Mouse (Mus musculus) ovary, postnatal 36 days (tissue): Measurements from ENCODE around the gene Epb41l2.

Experiments
- DNase-seq: peaks from one replicate; pipeline ENCODE4 v3.0.0; 2022; ENCODE audit warnings: low spot score, mixed read lengths

Epb41l2 gene

DNA sequence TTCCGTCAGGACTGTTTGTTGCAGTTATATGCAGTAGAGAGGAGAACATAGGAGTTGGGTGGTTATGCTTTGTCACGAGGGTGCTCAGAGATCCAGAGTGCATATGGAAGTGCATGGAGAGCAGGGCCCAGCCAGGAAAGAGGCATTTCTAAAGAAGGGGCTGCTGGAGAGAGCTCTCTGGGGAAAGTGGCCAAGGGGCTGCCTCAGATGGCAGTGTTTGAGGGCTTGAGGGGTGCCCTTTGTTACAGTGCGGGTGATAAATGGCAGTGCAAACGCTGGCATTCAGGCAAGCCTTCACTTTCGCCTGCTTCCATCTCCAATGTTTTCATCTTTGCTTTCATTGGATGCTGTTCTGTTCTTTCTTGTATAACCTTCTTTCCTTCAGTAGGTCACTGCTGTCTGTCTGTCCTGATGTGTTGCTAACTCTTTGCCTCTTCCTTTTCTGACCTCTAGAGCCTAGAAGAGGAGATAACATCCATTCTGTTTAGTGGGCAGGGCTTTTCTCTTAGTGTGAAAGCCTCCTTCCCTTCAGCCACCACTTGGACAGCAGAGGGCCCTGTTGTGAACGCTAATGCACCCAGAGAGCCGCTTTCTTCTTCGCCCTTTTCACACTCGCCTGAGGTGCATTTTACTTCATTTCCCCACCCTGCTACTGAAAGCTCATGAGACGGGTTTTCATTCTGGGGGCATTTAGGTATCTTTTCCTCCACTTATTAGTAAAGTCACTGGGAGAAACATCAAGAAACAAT, 139.9 kb downstream of the Epb41l2 start:
- DNase-seq, result no peak

DNA sequence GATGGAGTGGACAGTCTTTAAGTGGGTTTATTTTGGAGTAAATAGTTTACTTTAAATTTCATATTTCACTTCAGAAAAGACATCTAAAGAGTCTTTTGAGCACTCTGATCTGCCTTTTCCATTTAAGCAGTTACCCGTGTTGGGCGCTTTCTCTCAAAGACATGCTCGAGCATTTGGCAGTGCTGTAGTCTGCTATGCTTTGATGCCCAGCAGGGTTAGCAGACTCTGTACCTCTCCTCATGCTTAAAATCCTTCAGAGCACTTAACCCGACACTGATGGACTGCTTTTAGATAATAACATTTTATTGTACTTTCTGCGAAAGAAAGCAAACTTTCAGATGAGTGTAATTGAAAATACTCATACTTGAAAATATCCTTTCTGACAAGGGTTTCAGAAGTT, 143.7 kb downstream of the Epb41l2 start:
- DNase-seq, result no peak

DNA sequence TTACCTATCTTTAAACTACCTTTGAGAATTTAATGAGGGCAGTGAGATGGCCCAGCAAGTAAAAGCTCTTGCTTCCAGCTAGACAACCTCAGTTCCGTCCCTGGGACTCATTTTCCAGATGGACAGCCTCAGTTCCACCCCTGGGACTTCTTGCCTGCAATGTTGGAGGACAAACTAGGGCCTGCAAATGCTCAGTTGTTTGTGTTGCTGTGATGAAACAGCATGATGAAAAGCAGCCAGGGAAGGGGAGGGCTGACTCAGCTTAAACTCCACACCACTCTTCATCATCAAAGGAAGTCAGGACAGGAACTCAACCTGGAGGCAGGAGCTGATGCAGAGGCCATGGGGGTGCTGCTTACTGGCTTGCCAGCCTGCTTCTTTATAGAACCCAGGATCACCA, 154.2 kb downstream of the Epb41l2 start:
- DNase-seq, result no peak

DNA sequence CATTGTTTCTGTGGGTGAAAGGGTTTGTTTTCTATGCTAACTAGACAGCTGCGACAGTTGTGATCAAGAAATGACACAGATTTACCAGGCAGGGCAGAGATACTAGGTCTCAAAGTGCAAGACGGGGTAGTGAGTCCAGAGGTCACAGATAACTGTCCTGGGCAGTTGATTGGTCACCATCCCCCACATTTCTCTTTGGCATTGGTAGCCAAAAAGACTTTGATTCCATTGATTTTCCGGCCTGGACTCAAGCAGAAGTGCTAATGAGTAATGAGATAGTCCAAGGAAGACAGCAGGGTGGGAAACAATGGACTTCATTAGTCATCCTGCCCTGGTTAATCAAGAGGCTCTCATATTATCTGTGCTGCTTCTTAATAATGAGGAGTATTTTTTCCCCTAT, 160.4 kb downstream of the Epb41l2 start:
- DNase-seq, result no peak

DNA sequence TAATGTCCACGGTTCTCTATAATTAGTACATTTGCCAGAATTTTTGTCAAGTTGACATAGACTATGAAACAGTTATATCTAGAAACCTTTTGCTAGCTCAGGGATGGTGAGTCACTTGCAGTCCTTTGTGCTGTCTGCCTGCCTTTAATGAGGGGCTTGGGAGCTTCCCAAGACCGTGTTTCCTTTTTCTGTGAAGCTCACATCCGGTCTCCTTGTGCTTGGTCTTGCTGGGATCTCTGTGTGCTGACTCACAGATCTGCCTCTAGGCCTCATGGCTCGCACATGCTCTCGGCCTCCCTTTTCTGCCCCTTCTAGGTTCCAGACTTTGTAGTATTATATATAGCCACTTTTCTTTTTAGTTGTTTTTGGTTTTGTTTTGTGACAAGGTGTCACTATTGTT, 160.8 kb downstream of the Epb41l2 start:
- no peak for DNase-seq

DNA sequence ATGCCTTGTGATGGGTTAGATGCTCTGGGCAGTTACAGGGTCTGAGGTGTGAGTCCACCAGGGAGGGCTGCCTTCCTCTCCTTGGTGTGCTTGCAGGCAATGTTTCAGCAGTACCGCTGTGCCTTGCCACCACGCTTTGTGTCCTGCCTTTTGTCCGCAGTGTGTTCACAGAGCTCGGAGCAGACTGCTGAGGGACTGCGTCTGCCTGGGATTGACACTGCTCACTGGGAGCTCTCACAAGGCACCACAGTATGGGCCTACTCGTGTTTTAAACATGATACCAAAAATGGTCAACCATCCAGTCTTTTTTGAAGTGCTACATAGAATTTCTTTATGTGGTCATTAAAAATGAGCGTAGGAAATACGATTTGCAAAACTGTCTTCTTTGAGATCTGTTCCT, 164.1 kb downstream of the Epb41l2 start:
- DNase-seq, result no peak

DNA sequence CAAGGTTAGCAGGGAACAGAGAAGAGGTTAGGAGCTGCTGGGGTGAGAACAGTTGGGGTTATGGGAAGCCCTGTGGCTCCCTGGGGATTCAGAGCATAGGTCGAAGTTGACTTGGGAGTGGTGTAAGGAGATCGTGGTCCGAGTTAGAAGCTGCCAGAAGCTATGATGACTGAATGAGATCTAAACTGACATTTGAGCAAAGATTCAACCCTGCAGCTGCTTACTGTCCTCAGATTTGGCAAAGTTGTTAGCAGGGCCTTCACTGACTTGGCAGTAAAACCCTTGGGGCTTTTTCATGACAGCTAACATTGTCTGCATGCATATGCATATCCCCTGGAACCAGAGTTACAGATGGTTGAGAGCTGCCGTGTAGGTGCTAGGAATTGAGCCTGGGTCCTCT, 166.6 kb downstream of the Epb41l2 start:
- DNase-seq, result no peak

DNA sequence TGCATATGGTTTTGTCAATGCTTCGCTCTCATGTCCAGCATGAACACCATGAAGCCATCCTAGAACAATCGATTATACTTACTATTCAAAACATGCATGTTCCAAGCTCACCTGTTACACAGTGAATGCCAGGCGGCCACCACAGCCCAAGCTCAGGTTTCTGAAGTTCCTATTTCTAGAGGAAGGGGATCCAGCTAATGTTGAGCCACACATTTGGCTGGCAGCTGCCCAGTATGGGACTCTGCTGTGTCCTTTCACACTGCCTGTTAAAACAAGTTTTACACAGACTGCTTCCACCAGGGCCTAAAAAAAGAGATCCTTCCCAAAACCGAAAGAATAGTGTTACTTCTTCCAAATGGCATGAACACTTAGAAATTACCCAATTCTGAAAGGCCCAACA, 167.0 kb downstream of the Epb41l2 start:
- DNase-seq, result no peak

DNA sequence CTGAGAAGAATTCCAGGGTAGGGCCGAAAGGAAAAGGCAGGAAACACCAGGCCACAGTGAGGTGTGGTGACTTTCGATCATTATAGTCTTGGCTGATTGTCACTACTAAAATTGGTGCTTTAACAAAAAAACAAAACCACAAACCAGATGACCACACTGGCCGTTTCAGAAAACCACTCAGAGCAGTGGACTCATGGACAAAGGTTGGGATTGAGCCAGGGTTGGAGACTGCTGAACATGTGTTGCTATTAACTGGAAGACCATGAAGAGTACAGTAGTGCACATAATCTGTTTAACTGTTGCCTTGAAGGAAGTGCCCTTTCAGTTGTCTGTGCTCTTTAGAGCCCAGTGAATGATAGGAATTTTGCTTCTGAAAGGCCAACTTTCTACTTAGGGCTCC, 167.5 kb downstream of the Epb41l2 start:
- no peak for DNase-seq

DNA sequence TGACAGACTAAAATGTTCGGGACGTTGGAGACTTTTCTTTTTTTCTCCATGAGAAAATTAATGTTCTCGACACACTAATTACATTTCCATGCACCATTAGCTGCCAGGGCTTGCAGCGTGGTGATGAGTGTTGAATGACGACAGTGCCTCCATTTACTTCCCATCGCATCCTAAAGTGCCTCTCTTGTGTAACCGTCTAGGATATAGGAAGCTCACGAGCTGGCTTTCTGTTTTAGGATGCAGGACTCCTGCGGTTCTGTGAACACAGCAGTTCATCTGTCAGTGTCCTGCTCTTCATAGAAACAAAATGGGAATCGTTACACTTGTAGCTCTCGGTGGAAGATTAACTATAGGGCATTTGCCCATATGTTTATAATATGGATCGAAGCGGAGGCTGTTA, 171.7 kb downstream of the Epb41l2 start:
- no peak for DNase-seq

DNA sequence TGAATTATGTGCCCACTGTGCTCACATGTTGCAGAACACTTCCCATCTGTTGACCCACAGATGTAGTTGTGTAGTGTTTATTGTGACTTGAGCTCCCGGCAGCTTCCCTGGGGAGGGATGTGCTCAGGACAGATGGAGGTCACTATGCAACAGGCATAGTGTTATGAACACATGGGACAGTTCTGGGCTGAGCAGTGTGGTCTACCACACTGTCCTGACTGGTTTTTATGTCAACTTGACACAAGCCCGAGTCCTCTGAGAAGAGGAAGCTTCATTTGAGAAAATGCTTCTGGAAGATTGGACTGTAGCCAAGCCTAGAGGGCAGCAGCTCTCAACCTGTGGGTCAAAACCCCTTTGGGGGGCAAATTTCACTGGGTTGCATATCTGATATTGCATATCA, 173.5 kb downstream of the Epb41l2 start:
- no peak for DNase-seq

DNA sequence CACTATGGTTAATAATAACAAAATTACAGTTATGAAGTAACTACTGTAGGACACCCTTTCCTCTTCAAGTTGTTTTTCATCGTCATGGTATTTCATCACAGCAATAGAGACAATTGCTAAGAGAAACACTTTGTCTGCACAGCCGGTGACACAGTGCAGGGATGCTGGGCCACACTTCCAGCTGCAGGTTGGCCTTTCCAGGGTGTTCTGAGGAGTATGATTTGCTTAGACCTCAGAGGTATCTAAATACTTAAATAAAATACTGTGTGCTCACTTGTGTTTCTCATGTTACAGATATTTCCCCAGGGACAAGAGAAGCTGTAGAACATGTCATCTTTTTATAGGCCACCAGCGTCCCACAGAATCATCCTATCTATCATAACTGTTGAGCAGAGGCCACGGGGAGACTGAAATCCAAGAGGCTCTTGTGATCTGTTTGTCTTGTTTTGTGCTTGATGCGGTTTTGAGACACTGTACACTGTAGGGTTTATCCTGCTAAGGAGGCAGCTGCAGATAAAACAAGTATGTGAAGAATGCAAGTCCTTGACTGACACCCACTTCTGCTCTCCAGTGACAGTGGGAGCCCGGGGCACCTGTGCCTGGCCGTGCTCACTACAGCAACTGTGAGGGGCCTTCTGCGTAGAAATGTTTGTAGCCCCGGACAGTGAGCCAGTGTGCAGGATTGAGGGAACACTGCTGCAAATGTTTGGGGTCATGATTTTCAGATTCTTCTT, 174.1 kb downstream of the Epb41l2 start:
- no peak for DNase-seq

DNA sequence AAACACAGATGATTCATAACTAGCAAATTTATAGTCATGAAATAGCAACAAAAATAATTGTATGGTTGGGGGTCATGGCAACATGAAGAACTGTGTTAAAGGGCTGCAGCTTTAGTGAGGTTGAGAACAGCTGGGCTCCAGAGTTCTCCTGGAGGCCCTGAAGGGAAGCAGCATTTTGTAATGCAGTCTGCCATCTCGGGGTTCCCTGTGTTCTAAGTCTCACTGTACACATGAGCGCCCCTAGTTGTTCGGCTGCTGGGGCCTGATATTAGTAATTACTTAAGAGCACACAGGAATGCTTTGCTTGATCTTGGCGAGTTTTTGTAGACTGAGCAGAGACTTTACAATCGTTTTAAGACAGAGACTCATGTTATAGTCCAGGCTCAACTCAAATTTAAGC, 174.9 kb downstream of the Epb41l2 start:
- DNase-seq, result no peak

DNA sequence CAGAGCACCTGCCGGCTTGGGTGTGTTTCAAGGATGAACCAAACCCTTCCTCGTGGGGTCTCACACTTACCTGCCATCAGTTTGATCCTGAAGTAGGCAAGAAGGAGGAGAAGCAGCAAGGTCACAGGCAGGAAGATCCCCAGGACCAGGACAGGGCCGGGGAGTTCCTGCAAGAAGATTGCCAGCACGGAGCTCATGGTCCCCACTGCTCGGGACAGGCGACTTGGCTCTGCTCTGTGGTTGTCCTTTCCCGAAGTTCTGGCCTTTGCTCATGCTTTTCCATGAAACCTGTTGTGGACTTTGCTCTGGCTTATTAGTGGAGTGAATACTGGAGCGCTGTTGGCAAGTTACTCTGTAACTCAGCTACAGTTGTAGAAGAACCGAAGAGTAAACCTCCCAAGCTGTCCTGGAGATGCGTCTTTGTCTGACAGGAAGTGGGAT, 176.3 kb downstream of the Epb41l2 start, which contains the start of gene Smlr1:
Gene Smlr1, minus strand, starts transcription at position 377 of the 441 bp plus-strand sequence.
- DNase-seq, result no peak

DNA sequence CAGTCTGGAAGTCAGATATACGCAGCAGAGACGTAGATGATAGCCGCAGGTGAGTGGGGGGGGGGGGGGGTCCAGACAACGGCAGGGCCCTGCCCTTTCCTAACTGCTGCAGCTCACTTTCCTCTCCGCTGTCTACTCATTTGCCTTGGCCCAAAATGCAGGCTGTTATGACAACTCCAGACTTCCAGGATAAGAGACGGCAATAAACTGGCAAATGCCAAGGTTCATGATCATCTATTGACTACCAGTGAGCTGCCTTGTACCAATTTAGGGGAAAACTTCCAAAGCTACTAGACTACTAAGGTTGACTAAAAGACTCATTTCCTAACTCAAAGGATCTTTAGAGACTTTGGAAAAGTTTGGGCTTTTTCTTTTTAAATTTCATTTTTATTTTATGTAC, 177.0 kb downstream of the Epb41l2 start:
- no peak for DNase-seq

DNA sequence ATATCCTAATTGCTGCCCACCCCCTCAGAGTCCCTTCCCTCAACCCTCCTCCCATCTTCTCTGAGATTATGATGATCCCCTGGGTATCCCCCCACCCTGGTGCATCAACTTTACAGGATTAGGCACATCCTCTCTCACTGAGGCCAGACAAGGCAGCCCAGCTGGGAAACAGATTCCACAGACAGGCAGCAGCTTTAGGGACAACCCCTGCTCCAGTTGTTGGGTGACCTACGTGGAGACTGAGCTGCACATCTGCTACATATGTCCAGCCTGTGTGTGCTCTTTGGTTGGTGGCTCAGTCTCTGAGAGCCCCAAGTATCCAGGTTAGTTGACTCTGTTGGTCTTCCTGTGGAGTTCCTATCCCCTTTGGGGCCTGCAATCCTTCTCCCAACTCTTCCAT, 179.1 kb downstream of the Epb41l2 start:
- no peak for DNase-seq

DNA sequence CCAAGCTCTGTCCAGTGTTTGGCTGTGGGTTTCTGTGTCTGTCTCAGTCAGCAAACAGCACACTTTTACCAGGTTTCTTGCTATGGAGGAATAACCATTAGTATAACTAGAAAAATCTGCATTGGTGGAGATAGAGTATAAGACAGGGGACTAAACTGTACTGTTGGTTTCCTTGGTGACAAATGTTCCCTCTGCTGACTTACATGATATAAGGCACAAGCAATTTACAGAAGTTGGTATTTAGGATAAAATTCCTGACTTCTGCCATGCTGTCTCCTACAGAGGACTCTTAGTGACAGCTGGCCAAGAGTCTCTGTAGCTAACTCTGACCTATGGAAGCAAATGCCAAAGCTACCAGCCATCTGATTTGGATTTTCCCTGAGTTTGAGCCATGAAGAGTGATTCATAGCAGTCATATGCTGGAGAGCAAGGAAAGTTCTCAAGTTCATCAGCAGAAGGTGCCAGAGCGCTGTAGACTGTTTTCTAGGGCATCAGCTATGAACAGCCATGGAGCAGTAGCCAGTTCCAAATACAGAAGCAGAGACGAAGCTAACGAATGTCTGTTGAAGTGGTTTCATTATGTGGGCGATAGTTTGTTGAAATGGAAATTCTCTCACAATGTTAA, 179.7 kb downstream of the Epb41l2 start:
- DNase-seq, result no peak

DNA sequence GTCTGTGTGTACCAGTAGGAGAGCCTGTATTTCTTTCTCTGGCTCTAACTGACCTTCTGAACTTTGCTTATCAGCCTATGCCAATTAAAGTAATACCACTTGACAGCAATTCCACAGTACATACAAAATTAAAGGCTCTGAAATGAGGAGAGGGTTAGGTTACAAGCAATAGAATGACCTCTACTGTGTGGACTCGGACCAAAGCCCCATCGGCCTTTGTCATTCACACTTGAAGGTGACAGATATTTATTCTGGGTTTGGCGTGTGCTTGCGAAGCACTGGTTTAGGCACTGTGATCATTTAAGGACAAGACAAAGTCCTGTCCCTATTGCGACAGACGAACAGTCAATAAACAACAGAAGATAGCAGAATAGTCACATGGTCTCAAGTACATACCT, 180.2 kb downstream of the Epb41l2 start:
- no peak for DNase-seq

DNA sequence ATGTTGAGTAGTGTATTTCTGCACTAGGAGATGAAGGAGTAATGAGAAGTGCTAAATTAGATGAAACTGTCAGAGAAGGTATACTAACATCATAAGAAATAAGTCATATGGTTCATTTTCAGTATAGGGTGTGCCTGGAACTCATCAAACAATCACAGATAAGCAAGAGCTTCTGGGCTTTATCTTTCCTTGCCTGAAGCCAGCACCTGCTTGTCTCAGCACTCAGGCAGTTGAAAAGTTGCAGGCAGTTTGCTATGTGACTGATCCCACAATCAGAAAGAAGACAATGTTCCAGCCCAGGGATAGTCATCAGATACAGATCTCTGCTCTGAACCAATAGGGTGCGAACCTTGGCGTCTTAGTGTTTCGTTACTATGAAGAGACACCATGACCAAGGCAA, 181.5 kb downstream of the Epb41l2 start:
- DNase-seq, result no peak

DNA sequence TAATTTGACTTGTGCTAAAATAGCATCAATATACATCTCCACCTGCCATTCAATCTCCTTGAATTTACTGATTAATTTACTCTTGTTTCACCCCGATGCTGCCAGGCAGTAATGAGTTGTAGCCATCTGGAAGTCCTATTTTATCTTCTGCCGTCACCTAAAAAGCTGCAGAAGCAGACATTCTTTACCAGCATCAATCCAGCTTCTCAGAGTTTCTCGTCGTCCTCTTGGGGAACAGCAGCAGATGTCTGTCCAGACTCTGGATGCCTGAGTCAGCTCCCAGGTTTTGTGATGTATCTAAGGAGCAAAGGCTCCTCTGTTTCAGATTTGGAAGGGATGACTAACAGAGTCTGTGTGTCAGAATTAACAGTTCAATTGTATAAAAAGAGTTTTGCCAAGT, 193.3 kb downstream of the Epb41l2 start:
- DNase-seq, result no peak

DNA sequence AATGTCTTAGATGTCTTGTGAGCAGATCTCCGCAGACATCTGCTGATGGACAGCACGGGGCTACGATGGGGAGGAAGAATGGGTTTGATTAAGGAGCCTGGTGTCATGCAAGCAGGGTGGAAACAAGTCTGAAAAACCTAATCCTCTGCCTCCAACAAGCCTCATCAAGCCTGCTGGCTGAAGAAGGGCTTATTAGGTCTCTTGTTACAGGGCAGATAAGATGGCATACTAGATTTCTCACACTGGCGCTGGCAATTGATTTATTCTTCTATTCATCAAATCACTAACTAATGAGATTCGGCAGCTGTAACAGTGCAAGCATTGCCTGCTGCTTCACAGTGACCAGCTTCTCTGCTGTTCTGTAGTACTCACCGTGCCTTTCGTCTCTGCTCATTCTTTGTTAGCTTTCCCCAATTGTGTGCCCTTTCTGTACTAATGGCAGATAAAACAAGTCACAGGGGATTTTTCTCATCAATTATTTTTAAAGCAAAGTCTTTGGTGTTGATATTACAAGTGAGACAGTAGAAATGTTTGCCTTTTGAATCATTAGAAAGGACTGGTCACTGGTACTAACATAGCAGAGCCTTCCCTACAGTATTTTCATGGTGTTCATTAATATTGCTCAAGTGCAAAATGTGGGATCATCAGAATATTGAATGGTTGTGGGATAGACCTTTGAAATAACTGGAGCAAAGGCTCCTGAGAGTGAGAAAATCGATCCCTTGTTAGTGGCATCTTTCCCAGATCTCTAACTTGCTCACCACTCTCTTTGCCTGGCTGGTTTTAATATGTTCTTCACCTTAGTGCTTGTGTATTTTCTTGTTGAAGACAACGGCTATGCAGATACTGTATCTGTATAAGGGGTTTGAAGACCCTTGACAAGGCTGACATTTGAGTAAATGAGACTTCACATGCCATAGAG, 212.0 kb downstream of the Epb41l2 start:
- no peak for DNase-seq
